Mouse (Mus musculus): ENCODE measurements at regions not wholly inside any gene's neighbourhood (a gene's known extent, or its start where the extent isn't known, plus 50 kb on each side); places are given as distances from the start of the nearest gene placed in this dataset.

DNA sequence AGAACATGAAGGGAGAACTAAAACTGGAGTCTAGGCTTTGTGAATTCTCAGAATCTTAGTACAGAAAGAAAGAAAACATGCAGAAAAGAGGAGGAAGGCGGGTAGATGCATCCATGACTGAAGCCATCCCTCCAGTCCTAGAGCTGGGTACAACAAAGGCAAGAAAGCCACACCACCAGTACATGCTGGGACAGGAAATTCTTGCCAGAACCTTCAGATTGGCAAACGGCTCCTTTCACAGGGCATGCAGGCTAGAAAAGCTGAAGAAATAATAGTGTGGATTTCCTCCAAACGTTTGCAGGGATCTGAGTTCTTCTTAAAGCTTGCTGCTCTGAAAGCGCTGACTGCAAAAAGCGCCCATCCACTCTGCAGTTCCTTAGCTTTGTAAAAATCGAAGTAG, 486.7 kb downstream of the Epha4 start:
- WGBS: 77% methylated on average over 6 of the region's 6 CpGs
- no peaks in the 10 kb centered on the region for H3K9me3 ChIP-seq (replicated peaks; ENCODE audit: control insufficient read depth, low read length)

GRCm38 (mm10) chr1:77029091-77029490, 485.8 kb downstream of the Epha4 start:
- WGBS: 86% methylated on average over 6 of the region's 6 CpGs
- ATAC-seq (no peak), DNase-seq (ENCODE audit: low spot score) (no peak)

More for the DNA sequence above, 486.7 kb downstream of the Epha4 start:
- no peak overlapping the region for H3K4me3 ChIP-seq (ENCODE audit: low read depth, low read length)
- no peaks in the 10 kb centered on the region for H3K27me3 ChIP-seq (replicated peaks; ENCODE audit: control insufficient read depth, insufficient read depth, low read length)
- no peak overlapping the region for H3K9ac ChIP-seq (ENCODE audit: low read length)
- H3K36me3 ChIP-seq (ENCODE audit: control insufficient read depth, insufficient read depth, low read length): no peaks in the 10 kb centered on the region
- no peak for ATAC-seq
- peak overlapping the region; percentile 30; the same call in 1 of the 2 replicates for H3K27ac ChIP-seq (ENCODE audit: low read depth, low read length)
- DNase-seq (ENCODE audit: low spot score): peak; percentile 7
- no peak overlapping the region for H3K4me2 ChIP-seq (ENCODE audit: low read length)
- no peaks in the 10 kb centered on the region for H3K4me1 ChIP-seq (ENCODE audit: control insufficient read depth, insufficient read depth, low read length)

DNA sequence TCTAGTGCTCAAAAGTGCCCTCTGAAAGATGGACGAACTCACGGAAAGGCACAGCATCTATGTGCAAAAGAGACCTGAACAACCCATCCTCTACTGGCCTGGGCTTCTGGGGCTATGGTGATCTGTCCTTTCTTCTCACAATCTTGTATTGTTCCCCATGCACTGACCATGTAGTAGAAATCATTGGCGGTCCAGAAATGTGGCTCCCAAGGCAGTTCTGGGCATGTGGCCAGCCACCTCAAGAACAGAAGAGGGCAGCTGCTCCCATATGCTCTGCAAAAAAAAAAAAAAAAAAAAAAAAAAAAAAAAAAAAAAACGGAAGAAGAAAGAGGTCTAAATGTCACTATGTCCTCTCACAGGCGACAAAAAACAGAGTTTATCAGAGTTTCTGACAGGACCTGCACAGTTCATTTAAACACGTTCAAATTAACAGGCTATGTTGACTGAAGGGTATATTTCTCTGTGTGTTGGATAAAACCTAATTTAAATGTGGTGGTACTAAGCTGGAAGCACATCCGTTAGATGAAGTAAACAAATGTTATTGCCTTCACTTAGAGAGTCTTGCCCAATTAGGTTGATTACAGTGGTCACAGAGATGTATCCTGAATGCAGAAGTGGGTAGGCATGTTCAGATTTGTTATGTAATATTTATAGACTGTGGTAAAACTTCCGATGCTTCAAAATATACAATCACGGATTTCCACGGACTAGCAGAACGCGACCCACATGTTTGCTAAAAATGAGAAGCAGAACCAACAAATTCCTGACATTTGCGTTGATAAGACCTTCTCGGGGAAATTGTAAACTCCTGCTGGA, 470.9 kb downstream of the Epha4 start:
- Histone ChIP-seq H3K36me3 (ENCODE audit: control insufficient read depth, insufficient read depth, low read length) (no peaks in the 10 kb centered on the region), H3K27ac (ENCODE audit: low read depth, low read length) (no peak overlapping the region), H3K9me3 (replicated peaks; ENCODE audit: control insufficient read depth, low read length) (no peaks in the 10 kb centered on the region), H3K4me1 (ENCODE audit: control insufficient read depth, insufficient read depth, low read length) (0 out of 2 replicates have a peak, but pooled peaks cover 3% of the 10 kb centered on the region), H3K27me3 (replicated peaks; ENCODE audit: control insufficient read depth, insufficient read depth, low read length) (no peaks in the 10 kb centered on the region), H3K9ac (ENCODE audit: low read length) (no peak overlapping the region), H3K4me2 (ENCODE audit: low read length) (no peak overlapping the region), H3K4me3 (ENCODE audit: low read depth, low read length) (no peak overlapping the region)
- ATAC-seq: no peak
- peak; percentile 45 for DNase-seq (ENCODE audit: low spot score)
- 75% methylated on average over 14 of the region's 14 CpGs for WGBS

More at GRCm38 (mm10) chr1:77029091-77029490, 485.8 kb downstream of the Epha4 start:
- H3K36me3 ChIP-seq (ENCODE audit: control insufficient read depth, insufficient read depth, low read length): no peaks in the 10 kb centered on the region
- no peaks in the 10 kb centered on the region for H3K4me1 ChIP-seq (ENCODE audit: control insufficient read depth, insufficient read depth, low read length)
- no peak overlapping the region for H3K27ac ChIP-seq (ENCODE audit: low read depth, low read length)
- no peak overlapping the region for H3K4me3 ChIP-seq (ENCODE audit: low read depth, low read length)
- no peak overlapping the region for H3K9ac ChIP-seq (ENCODE audit: low read length)
- no peaks in the 10 kb centered on the region for H3K27me3 ChIP-seq (replicated peaks; ENCODE audit: control insufficient read depth, insufficient read depth, low read length)
- H3K9me3 ChIP-seq (replicated peaks; ENCODE audit: control insufficient read depth, low read length): no peaks in the 10 kb centered on the region
- no peak overlapping the region for H3K4me2 ChIP-seq (ENCODE audit: low read length)

DNA sequence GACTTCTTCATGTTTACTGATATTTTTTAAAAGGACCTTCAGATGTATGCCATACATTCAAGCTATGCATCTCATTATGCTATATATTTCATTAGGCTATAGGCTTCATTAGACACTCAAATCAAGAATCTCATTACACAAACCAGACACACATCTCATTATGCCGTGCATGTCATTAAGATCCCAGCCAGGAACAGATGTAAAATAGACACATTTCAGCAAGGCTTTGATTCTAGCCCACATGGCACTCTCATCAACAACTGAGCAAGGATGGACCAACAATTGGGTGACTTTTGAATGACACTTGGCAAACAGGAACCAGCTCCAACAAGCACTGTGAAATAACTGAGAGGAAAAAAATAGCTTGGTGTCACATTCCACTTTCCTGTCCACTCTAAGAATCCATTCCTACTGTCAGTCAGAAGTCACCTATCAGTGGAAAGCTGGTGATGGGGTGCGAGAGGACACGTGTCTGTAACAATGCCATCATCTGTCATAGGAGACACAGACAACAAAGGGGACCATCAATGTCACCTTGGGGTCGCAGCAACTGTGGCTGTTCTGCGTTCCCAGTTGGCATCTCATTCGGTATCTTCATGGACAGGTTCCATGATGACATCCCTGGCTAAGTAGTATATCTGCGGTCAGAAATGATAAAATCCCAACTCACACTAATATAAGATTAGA, 466.0 kb downstream of the Epha4 start:
- Histone ChIP-seq H3K9me3 (replicated peaks; ENCODE audit: control insufficient read depth, low read length) (no peaks in the 10 kb centered on the region), H3K27me3 (replicated peaks; ENCODE audit: control insufficient read depth, insufficient read depth, low read length) (no peaks in the 10 kb centered on the region), H3K27ac (ENCODE audit: low read depth, low read length) (no peak overlapping the region), H3K4me2 (ENCODE audit: low read length) (no peak overlapping the region), H3K4me1 (ENCODE audit: control insufficient read depth, insufficient read depth, low read length) (0 out of 2 replicates have a peak, but pooled peaks cover 3% of the 10 kb centered on the region), H3K36me3 (ENCODE audit: control insufficient read depth, insufficient read depth, low read length) (no peaks in the 10 kb centered on the region), H3K4me3 (ENCODE audit: low read depth, low read length) (no peak overlapping the region), H3K9ac (ENCODE audit: low read length) (no peak overlapping the region)
- WGBS: 71% methylated on average over 7 of the region's 7 CpGs
- ATAC-seq (peak; percentile 65), DNase-seq (ENCODE audit: low spot score) (peak; percentile 76)

DNA sequence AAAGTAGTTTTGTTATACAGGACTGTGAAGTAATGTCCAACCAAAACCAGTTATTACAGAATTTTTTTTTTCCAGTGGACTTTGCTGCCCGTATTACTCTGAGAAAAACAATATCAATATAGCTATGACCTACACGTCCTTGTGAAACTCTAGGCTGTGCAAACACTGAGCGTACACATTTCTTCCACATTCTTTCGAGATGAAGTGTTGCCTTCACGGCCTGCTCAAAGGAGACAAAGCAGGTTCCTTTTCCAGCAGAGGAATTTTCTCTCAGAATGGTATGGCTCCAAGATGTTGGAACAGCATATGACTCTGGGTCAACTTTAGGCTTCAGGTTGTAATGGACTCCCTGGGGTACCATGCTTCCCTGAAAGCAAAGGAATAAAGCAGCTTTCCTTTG, 463.6 kb downstream of the Epha4 start:
- Histone ChIP-seq H3K4me3 (ENCODE audit: low read depth, low read length) (no peak overlapping the region), H3K27me3 (replicated peaks; ENCODE audit: control insufficient read depth, insufficient read depth, low read length) (no peaks in the 10 kb centered on the region), H3K4me1 (ENCODE audit: control insufficient read depth, insufficient read depth, low read length) (0 out of 2 replicates have a peak, but pooled peaks cover 3% of the 10 kb centered on the region), H3K36me3 (ENCODE audit: control insufficient read depth, insufficient read depth, low read length) (no peaks in the 10 kb centered on the region), H3K27ac (ENCODE audit: low read depth, low read length) (no peak overlapping the region), H3K9ac (ENCODE audit: low read length) (no peak overlapping the region), H3K4me2 (ENCODE audit: low read length) (no peak overlapping the region), H3K9me3 (replicated peaks; ENCODE audit: control insufficient read depth, low read length) (no peaks in the 10 kb centered on the region)
- 75% methylated on average over 5 of the region's 5 CpGs for WGBS
- DNase-seq (ENCODE audit: low spot score) (no peak), ATAC-seq (no peak)

GRCm38 (mm10) chr1:77053837-77054540, 460.9 kb downstream of the Epha4 start:
- no peaks in the 10 kb centered on the region for H3K9me3 ChIP-seq (replicated peaks; ENCODE audit: control insufficient read depth, low read length)
- H3K27ac ChIP-seq (ENCODE audit: low read depth, low read length): no peak overlapping the region
- no peak overlapping the region for H3K4me3 ChIP-seq (ENCODE audit: low read depth, low read length)
- H3K4me2 ChIP-seq (ENCODE audit: low read length): no peak overlapping the region
- H3K27me3 ChIP-seq (replicated peaks; ENCODE audit: control insufficient read depth, insufficient read depth, low read length): no peaks in the 10 kb centered on the region
- H3K4me1 ChIP-seq (ENCODE audit: control insufficient read depth, insufficient read depth, low read length): 0 out of 2 replicates have a peak, but pooled peaks cover under 1% of the 10 kb centered on the region
- H3K9ac ChIP-seq (ENCODE audit: low read length): no peak overlapping the region
- DNase-seq (ENCODE audit: low spot score): no peak
- ATAC-seq: no peak
- no peaks in the 10 kb centered on the region for H3K36me3 ChIP-seq (ENCODE audit: control insufficient read depth, insufficient read depth, low read length)
- 76% methylated on average over 4 of the region's 4 CpGs for WGBS

GRCm38 (mm10) chr1:77062468-77062867, 452.4 kb downstream of the Epha4 start:
- ATAC-seq (no peak), DNase-seq (ENCODE audit: low spot score) (no peak)
- Histone ChIP-seq H3K27ac (ENCODE audit: low read depth, low read length) (no peak overlapping the region), H3K9me3 (replicated peaks; ENCODE audit: control insufficient read depth, low read length) (no peaks in the 10 kb centered on the region), H3K4me2 (ENCODE audit: low read length) (no peak overlapping the region), H3K27me3 (replicated peaks; ENCODE audit: control insufficient read depth, insufficient read depth, low read length) (no peaks in the 10 kb centered on the region), H3K9ac (ENCODE audit: low read length) (no peak overlapping the region), H3K4me1 (ENCODE audit: control insufficient read depth, insufficient read depth, low read length) (no peaks in the 10 kb centered on the region), H3K36me3 (ENCODE audit: control insufficient read depth, insufficient read depth, low read length) (no peaks in the 10 kb centered on the region), H3K4me3 (ENCODE audit: low read depth, low read length) (no peak overlapping the region)
- 72% methylated on average over 3 of the region's 3 CpGs for WGBS

- Histone ChIP-seq H3K4me3 (ENCODE audit: low read depth, low read length) (no peak overlapping the region), H3K4me2 (ENCODE audit: low read length) (no peak overlapping the region; the same call in 1 of the 2 replicates), H3K9me3 (replicated peaks; ENCODE audit: control insufficient read depth, low read length) (no peaks in the 10 kb centered on the region), H3K27me3 (replicated peaks; ENCODE audit: control insufficient read depth, insufficient read depth, low read length) (no peaks in the 10 kb centered on the region), H3K4me1 (ENCODE audit: control insufficient read depth, insufficient read depth, low read length) (peaks cover 13% of the 10 kb centered on the region; the same call in 1 of the 2 replicates), H3K27ac (ENCODE audit: low read depth, low read length) (no peak overlapping the region), H3K36me3 (ENCODE audit: control insufficient read depth, insufficient read depth, low read length) (no peaks in the 10 kb centered on the region), H3K9ac (ENCODE audit: low read length) (no peak overlapping the region)
- DNase-seq (ENCODE audit: low spot score) (peak; percentile 73), ATAC-seq (peak; percentile 75)
- WGBS: 13% methylated on average over 1 of the region's 1 CpGs
Measured at GRCm38 (mm10) chr1:77073071-77073470, 441.8 kb downstream of the Epha4 start.
